Mouse (Mus musculus): ENCODE results near the gene D430042O09Rik.

DNA sequence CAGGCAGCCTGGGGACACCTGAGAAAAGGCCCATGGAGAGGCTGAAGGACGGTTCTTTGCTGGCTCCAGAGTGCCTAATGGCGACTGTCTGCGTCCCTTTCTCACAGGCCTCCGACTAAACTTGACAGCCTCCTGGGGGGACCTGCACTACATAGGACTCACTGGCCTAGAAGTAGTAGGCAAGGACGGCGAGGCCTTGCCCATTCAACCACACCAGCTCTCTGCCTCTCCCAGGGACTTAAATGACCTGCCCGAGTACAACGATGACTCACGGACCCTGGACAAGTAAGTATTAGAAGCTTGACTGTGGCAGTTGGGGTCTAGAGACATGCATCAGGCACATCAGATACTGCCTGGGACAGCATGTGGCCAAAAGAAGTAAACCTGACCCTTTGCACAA is 152.7 kb downstream of the D430042O09Rik start:
- TF ChIP-seq POLR2A (IDR thresholded peaks at IDR 0.05; ENCODE audit: extremely low read depth, insufficient read depth, low read length) (no peak), CTCF (IDR thresholded peaks at IDR 0.05; ENCODE audit: extremely low read depth, insufficient read depth, low read length) (no peak)

All from cortical plate, adult 2 months (tissue).